Mouse (Mus musculus) cortical plate, adult 2 months (tissue): ENCODE measurements at regions not wholly inside any gene's neighbourhood (a gene's known extent, or its start where the extent isn't known, plus 50 kb on each side); places are given as distances from the start of the nearest gene placed in this dataset.

Experiments
- CTCF ChIP-seq: fragments of 200-500 bp; IDR thresholded peaks from 2 replicates; pipeline ENCODE4 v1.5.1; 2011; ENCODE audit warnings: mild to moderate bottlenecking, control low read depth, low read length; ENCODE audit not compliant: insufficient read depth; ENCODE audit errors: extremely low read depth
- POLR2A ChIP-seq: fragments of 200-500 bp; IDR thresholded peaks from 2 replicates; pipeline ENCODE4 v1.6.1; 2011; ENCODE audit warnings: mild to moderate bottlenecking, low read length, control low read depth; ENCODE audit not compliant: insufficient read depth; ENCODE audit errors: extremely low read depth

DNA sequence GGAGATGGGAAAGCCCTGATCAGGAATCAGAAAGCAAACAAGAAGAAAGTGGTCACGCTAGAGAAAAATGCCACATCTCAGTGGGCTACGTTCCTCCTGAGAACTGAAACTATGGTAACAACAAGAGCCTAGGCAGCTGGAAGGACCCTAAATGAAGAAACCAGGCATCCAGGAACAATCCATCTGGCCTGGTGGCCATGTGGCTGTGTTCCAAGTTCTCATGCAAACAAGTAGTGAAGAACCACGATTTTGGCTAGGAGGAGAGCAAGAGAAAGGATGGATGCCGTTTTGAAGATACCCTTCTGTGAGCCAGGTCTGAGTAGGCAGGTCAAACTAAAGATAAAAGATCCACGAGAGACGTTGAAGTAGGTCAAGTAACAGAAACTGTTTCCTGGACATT, 1613.6 kb upstream of the Gm6569 start:
- TF ChIP-seq CTCF: no peak
- no peak for TF ChIP-seq POLR2A
